Mouse (Mus musculus) heart, adult 9 months (tissue): ENCODE measurements around the gene Sgms1.
A peak's percentile ranks its signal among the peaks of the same experiment; 100 is the strongest.
"Not testable (repeated sequence)": the region's sequence is repeated elsewhere in the genome, so short reads cannot be mapped to it uniquely, and the experiment has no call there.

Experiments used
- DNase-seq, 2 experiments: peaks; one replicate each; pipeline ENCODE4 v3.0.0; 2022; ENCODE audit warnings: low spot score in 2 of 2

Sgms1 gene

GRCm38 (mm10) chr19:32142383-32142782, 247.1 kb downstream of the Sgms1 start:
- DNase-seq: peak in 1 of 2 experiments; percentile 20

DNA sequence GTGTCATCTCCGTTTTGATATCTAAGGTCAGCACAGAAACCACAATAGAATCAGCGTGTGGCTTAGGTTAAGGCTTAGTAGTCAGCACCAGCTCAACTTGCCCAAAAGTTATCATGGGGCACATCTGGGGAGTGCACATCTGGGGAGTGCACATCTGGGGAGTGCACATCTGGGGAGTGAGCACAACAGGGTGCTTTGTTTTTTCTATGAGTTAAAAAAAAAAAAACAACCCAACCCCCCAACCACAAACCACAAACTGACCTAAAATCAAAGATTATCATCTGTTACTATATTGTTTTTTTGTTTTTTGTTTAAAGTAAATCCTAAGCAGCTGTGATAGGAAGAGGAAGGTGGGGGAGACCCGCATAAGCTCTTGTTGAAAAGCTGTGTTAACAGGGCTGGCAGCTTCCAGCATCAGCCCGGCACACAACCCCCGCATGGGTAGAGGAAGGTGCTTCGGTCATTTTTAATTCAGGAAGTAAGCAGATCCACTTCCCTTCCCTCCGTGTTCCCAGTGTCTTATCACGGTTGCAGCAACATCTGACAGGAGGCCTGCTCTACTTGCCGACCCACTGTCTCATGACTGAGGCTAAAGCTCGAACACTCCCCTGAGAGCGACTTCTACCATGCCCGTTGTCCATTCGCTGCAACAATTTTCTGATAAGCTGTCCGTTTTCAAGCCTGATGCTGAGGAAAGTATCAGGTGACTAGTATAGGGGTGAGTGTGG, 251.0 kb downstream of the Sgms1 start:
- DNase-seq: peak in 1 of 2 experiments; percentile 21

- no peak for DNase-seq
Observed at GRCm38 (mm10) chr19:32137904-32138303, 251.6 kb downstream of the Sgms1 start.

GRCm38 (mm10) chr19:32136888-32137625, 252.5 kb downstream of the Sgms1 start:
- DNase-seq: peak; percentile 63 to 67

- DNase-seq: not testable (repeated sequence)
Observed at GRCm38 (mm10) chr19:32131707-32132488, 257.6 kb downstream of the Sgms1 start.

DNA sequence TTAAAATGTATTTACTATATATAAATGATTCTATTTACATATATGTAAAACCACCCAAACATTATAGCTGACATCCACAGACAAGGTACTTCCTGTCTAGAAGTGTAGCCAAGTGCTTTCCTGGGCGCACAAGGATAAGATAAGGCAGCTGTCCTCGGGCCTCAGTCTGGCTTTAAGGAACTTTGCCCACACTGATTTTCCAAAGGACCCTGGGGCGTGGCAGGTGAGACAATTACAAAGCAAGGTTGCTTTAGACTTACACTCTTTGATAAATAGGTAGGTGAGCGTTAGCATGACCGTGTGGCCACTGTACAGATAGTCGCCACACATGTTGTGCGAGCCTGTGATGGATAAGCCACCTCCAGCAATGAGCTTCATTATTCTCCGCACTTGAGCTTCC, 260.2 kb downstream of the Sgms1 start:
- DNase-seq: no peak

DNA sequence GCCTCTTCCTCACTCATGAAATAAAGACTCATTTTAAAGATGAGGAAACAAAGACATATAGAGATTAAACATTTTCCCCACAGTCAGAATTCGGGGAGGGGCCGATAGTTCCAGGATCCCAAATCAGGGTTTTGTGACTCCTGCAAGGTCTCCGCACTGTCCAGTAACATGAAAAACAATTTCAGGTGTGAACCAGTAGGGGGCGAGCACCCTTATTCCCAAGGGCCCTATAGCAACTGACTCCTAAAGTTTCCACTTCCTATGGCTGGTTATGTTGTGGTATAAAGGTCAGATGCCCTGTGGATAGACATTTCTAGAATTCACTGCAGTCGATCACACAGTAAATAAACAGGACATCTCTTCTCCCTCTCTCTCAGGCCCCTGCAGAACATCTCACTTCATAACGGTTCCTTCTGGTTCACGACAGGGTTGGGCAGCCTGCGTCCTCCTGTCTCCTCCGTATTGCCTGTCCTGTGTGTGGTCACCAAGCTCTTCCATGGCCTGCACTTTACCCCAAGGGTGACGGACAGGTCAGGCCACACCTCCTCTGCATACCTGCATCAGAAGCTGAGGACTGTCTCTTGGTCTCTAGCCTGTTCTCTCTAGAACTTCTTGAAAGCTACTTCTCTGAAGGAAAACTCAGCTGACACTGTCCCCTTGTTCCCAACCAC, 262.2 kb downstream of the Sgms1 start:
- no peak for DNase-seq

DNA sequence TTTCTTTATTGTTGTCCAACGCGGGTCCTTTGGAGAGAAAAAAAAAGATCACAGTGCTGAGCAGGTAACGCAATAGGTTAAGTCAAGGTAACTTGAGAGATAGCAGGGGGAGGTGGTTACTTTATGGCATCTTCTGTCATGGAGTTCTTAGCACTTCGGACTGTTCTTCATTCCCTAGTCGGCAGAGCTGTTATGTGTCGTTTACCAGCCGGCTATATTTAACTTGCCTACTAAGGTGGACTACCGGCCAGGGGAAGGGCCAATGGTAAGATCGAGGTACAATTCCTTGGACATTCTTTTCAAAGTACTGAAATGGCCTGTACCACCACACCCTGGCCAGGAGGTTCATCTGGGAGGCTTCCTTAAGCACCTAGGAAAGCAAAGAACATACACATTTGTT, 265.4 kb downstream of the Sgms1 start:
- no peak for DNase-seq

DNA sequence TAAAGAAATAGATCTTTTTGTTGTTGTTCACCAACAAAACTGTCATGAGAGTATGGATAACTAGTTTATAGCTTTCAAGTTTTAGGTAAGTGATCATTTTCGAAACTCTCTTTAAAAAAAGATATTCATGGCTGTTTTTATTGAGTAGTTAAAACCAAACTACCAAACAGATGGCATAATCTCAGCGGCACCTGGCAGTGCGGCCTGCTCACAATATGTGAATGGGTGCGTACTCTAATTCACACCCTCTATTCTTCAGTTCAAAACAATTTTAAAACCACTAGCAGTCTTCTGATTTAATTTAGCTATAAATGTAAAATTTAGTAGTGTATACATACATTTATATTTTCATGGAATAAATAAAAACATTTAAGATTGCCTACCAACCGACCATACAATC, 266.3 kb downstream of the Sgms1 start:
- DNase-seq: no peak

DNA sequence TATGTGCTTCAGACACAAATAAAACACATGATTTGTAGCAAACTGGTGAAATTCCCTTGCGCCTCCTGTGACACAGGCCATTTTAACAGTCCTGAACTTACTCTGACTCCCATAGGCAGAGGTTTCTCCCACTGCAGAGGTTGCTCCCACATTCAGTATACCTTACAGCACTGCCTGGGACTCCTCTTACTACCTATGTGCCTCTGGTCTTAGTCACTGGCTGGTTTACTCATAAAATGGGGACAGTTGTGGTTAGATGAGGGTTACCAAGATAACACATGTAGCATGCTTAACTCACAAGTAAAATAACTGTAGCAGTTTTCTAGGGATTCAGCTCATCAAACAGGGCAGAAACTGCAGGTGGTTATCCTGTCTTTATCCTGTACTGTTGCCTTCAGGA, 268.7 kb downstream of the Sgms1 start:
- DNase-seq: no peak

- no peak for DNase-seq
Observed at GRCm38 (mm10) chr19:32119666-32120065, 269.8 kb downstream of the Sgms1 start.

- DNase-seq: no peak
Observed at GRCm38 (mm10) chr19:32118496-32118895, 271.0 kb downstream of the Sgms1 start.

DNA sequence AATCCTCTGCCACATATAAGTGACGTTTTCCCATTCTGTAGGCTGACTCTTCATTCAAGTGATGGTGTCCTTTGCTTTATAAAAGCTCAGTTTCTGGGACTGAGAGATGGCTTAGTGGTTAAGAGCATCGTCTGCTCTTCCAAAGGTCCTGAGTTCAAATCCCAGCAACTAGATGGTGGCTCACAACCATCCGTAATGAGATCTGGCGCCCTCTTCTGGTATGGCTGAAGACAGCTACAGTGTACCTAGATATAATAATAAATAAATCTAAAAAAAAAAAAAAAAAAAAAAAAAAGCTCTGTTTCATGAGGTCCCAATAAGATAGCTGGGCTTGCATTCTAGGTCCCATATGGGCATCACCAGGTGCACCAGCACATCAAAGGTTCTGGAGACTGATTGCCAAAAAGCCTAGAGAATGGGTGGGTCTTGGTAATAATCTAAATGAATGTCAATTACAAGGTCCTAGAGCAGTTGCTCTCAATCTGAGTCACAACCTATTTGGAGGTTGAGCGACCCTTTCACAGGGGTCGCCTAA, 272.0 kb downstream of the Sgms1 start:
- no peak for DNase-seq

GRCm38 (mm10) chr19:32111866-32112790, 277.4 kb downstream of the Sgms1 start:
- DNase-seq: no peak

DNA sequence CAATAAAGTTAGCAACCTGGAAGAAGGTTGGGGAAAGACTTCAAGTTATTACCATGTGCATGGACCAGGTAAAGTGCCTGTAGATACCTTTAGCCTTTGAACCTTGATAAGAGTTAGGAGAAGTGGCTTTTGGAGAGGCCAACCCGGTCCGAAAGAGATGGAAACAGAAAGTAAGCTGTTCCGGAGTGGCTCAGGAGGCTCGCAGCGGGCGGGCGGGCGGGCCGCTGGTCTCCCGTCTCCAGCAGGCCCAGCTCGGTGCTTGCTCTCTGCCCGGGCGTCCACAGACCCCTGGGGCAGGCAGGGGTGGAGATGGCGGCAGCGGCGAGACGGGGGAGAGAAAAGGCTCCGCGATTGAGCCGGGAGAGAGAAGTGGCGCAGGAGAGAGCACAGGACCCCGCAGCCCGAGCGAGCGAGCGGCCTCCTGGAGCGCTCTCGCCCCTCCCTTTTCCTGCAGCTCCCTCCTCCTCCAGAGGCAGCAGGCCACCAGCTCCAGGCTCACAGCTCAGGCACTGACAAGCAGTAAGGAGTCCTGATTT, 281.7 kb downstream of the Sgms1 start, which contains the start of gene Asah2:
TSS of gene Asah2 (minus strand) at position 441 of the 536 bp plus-strand sequence.
- peak; percentile 84 to 85 for DNase-seq

DNA sequence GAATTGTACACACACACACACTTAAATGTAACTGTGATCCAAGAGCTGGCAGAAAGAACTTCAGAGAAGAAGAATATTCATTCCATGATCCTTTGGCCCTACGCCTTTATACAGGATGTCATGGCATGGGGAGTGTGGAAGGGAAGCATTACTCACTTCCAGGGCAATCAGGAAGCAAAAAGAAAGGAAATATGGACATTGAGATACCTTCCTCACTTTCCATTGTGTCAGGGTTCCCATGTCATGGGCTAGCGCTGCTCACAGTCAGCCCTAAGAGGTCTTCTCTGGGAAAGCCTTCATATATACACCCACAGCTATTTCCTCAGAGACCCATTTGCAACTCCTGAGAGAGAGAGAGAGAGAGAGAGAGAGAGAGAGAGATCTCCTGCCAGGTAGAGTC, 282.8 kb downstream of the Sgms1 start:
- DNase-seq: peak; percentile 15 to 27

GRCm38 (mm10) chr19:32104217-32104616, 285.3 kb downstream of the Sgms1 start:
- no peak for DNase-seq

DNA sequence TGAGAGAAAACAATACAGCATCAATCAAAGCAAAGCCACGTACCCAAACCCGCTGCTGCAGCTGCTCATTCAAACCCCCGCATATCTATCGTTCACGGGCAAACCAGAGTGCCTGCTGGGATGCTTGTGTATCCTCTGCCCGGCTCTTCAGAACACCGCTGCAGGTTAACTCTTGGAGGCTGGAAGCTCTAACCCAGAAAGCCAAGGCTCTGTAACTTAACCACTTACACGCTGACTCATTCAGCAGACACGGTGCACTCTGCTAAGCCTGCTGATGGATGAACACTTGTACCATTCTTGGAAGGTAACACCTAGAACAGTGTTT, 286.6 kb downstream of the Sgms1 start:
- no peak for DNase-seq

DNA sequence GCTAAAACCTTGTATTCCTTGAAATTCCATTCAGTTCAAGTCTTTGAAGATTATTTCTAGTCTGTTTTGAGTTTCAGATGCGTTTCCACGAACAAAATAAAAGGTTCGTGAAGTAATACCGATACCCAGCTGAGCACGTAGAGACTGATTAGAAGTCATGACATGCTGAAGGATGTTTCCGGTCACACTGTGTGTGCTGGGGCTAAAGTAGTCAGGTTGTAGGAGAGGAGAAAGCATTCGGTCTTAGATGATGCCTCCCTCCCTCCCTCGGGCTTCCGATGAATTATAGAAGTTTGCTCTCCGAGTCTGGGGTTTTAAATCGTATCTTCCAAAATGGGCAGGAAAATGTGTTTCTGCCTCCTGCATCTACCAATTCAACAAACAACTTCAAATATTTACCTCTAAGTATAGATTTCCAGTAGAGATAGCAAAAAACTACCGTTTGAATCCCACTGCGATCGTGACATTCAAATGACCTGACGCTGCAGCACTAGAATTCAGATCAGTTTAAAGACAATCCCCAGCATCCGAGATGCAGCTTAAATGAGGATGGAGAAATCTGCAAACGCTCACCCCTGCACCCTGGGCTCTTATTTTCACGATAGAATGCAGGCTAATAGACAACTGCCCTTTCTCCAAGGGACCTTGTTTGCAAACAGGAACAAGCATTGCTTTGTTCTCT, 287.1 kb downstream of the Sgms1 start:
- DNase-seq: no peak

GRCm38 (mm10) chr19:32098582-32098981, 290.9 kb downstream of the Sgms1 start:
- no peak for DNase-seq
